Mouse (Mus musculus) B cell, adult 2 months (primary cell): ENCODE measurements around the gene Foxf1.
A peak's percentile ranks its signal among the peaks of the same experiment; 100 is the strongest.

Experiments
- DNase-seq, 2 experiments: peaks; one replicate each; pipeline ENCODE4 v3.0.0; 2022

The Foxf1 gene

DNA sequence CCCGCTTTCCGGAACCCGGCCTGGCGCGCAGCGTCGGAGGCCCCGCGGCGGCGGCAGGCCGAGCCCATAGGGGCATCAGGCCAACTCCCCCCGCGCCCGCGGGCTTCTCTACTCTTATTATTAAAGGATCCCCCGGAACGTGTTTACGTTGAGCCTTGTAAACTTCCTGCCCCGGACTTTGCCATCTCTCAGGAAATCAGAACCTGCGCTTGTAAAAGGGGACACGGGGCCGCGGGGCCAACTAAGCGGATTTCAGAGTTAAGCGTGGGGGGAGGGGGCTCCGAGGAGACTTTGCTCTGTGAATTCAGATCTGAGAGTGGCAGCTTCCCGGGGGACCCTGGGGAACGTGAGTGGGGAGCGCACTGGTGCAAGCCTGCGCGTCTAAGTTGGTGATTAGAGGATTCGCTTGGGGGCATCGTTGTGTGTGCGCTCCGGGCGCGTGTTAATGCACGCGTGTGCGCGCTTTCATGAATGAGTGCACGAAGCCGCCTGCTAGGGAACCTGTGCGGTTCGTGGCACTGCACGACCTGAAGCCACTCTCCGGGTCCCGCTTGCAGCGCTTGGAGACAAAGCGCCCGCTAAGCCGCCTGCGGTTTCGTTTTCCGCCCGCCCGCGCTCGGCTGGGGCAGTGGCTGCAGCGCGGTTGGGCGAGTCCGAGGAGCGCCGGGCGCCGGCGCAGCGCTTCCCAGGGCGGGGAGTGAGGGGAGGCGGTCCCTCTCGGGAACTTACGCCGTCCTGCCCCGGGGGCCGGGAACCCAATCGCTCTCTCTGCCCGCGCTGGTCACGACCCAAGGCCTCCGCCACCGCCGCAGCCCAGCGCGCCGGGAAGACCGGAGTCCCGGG lies 872 bp upstream of the Foxf1 start:
- no peak for DNase-seq

DNA sequence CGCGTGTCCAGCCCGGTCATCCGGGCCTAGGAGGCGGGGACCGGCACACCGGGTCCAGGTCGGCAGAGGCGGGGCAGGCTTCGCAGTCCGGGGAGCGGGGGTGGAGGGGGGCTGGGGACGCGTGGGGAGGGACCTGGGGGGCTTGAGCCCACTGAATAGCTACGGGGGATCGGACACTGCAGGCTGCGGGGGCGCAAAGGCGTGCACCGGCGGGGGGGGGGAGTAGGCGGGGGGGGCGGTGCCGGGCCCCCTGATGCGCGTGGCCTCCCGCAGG lies 313 bp upstream of the Foxf1 start:
- DNase-seq: no peak

DNA sequence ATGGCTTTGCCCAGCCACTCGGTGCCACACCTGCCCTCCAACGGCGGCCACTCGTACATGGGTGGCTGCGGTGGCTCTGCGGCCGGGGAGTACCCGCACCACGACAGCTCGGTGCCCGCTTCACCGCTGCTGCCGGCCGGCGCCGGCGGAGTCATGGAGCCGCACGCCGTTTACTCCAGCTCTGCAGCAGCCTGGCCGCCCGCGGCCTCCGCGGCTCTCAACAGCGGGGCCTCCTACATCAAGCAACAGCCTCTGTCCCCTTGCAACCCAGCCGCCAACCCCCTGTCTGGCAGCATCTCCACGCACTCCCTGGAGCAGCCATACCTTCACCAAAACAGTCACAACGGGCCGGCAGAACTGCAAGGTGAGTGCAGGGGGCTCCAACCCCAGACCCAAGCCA lies 825 bp downstream of the Foxf1 start:
- no peak for DNase-seq

DNA sequence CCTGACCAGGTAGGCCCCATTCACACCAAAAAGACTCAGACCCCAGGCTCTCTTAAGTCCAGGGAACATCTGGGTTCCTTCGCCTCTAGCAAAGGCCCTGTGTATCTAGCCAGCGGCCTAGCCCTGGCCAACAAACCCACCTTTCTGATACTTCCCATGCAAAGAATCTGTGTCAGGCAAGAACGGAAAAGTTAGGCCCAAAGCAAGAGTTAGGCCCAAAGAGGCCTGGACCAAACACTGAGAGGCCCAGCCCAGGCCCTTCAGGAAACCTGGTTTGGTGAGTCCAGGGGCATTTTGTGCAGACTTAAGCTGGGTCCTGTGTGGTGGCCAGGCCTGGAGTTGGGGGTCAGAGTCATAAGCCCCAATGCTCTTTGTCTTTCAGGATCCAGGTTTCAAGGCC lies 1.4 kb downstream of the Foxf1 start:
- DNase-seq: no peak

DNA sequence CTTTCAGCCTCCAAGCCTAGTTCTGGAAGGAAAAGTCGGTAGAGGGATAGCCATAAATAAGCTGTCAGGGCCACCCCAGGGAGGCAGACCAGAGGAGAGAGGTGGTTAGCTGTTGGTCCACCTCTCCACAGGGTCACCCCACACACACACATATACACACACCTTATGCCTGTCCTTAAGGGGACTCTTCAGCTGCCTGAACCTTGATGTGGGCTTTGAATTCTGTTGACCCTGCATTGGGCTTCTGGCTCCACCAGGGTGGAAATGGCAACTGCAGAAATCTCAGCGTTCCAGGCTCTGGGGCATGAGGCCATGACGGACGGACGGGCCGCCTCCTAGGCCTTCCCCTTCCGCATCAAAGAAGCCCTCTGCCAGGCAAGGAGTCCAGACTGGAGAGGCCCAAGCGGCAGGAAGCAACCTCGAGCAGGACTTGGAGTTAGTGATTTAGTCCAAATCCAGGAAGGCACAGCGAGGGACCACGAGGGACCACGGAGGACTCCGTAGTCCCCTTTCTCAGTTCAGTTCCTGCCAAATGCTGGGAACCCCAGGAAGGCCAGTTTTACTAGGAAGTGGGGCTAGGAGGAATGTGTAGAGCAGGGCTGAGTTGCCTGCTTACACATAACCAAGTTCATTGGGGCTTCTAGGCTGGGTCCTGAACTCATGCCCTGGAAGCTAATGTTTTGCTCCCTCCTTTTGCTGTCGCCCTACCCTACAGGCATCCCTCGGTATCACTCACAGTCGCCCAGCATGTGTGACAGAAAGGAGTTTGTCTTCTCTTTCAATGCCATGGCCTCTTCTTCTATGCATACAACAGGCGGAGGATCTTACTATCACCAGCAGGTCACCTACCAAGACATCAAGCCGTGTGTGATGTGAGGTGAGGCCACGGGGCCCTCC lies 2.1 kb downstream of the Foxf1 start:
- DNase-seq: no peak

DNA sequence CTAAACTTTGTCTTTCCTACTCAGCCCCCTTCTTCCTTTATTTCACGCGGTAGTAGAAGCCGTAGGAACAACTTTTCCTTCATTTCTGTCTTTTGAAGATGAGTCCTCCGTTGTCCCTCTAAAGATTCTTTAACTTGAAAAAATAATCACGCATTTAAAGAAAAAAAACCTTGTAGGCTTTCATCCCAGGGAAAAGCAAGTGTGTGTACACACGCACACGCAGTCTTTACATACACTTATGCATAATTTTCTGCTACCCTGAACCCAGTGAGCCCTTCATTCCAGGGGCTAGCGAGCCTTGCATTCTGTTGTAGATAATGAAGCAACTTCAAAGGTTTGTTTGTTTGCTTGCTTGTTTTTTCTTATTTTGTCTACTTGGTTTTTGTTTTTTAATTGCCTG lies 4.1 kb downstream of the Foxf1 start:
- DNase-seq: no peak

DNA sequence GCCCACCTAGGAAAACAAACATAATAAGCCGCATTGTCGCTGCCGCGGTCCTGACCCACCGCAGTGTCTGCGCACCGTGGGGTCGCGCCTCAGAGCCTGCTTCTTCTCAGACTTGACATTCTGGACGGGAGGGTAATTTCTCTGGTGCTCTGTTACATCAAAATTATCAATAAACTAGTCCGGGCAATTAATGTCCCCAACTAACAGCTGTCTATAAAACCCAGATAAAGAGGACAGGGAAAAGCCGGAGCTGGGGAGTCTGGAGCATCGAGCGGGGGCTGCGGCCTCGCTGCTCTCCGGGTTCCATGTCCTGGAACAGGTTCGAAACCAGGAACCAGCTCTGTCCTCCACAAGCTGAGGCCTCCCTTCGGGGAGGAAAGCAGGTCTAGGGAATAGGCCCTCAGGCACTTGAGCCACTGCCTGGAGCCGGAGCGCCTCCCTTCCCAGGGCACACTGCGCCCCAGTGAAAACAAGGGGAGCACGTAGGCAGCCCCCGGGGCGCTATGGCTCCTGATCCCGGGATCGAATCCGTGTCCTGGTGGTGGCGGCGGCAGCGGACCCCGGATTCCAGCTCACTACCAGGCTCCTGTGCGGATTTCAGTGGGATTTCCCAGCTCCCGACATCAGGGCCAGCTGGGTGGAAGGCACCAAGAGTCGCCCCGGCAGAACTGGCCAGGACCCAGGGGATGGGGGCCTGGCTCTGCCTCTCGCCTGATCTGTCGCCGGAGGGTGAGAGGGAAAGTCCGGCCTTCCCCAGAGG lies 4.9 kb downstream of the Foxf1 start:
- DNase-seq: no peak

DNA sequence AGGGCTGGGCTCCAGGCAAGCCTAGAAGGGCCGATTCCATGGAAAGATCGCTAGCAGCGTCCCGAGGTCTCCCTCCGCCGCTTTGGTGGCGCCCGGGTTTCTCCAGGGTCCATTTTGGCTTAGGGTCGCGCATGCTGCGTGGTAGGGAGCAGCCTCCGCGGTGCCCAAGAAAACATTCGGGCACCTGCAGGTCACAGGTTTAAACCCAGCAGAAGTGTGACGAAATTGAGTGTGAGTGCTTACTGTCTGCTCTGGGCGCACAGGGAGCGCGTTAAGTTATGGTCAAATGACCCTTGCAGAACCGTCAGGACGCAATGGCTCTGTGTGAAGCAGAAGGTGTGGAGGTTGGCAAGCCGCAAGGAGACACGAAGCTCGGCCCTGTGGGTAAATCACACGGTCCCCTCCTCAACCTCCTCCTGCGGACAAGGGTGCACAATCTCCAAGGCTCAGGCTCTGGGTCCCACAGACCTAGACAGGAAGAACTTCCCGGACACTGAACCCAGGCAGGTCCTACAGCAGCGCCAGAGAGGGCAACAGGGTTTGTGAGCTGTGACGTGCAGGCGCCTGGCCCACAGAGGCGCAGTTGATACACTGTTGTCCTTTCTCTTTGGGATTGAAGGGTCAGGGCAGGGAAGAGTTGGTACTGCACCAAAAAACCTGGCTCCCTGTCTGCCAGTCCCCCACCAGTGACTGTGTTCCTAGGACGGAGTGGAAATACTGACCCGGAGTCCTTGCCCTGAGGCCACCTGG lies 5.6 kb downstream of the Foxf1 start:
- DNase-seq: no peak

DNA sequence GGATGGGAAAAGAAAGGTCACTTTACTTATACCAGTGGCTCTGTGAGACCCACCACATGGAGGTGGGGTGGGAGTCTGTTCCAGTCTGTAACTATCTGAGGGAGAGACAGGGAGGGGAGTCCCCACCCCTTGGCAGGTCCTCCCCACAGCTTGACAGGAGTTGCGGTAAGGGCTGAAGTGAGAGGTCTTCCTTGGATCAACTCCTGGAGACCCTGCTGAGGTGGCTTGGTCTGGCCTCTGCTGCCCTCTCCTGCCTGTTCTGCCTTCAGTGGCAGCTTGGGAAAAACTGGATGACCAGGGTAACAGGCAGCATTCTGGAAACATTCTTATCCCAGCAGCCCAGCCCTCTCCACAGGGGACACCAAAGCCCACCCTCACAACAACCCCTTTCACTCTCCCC lies 6.5 kb downstream of the Foxf1 start:
- DNase-seq: no peak

DNA sequence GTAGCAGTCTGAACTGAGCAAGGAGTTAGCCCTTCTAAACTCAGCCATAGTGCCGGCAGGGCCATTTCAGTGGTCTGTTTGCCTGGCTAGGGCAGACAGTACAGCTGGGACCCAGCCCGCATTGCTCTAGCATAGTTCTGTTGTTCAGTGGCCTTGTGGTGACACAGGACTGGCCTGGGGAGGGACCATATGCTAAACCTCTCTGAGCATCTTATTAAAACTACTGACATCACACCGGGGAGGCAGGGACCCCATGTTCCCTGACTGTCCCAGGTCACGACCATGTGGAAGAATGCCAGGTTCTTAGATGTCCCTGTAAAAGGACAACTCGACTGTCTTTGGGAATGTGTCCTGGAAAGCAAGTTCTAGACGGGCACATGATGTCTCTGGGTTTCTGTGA lies 8.0 kb downstream of the Foxf1 start:
- DNase-seq: no peak

DNA sequence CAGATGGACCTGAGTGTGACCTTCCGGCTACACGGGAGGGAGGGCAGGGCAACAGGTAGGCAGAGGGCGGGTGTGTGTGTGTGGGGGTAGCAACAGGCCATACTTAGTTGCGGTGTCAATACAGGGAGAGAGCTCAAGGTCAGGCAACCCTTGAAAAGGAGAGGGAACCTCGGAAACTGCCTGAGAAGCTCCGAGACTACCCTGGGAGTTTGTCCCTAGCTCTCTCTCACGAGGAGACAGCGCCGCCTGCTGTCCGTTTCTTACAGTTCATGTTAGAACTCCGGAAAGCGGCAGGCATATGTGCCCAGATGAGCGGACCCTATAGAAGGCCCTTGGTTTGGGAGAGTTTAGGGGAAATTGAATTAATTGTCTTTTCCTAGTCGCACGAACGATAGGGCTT lies 8.4 kb downstream of the Foxf1 start:
- peak; percentile 78 for DNase-seq

DNA sequence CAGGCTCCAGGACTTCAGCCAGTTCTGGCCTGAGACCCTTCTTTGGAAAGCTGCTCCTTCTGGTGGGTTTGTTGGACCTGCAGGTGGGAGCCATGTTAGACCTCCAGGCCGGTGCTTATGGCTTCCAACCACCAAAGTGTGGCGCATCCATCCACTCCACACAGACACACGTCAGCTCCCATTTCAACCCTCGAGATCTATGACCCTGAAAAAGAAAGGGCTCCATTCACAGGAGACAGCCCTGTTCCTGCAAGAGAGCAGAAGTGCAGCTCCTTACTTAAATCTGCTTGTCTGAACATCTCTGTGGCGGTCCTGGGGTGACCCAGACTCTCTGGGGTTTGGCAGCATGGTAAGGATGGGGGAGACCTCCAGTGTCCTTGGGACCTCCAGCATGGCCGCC lies 9.3 kb downstream of the Foxf1 start:
- no peak for DNase-seq

DNA sequence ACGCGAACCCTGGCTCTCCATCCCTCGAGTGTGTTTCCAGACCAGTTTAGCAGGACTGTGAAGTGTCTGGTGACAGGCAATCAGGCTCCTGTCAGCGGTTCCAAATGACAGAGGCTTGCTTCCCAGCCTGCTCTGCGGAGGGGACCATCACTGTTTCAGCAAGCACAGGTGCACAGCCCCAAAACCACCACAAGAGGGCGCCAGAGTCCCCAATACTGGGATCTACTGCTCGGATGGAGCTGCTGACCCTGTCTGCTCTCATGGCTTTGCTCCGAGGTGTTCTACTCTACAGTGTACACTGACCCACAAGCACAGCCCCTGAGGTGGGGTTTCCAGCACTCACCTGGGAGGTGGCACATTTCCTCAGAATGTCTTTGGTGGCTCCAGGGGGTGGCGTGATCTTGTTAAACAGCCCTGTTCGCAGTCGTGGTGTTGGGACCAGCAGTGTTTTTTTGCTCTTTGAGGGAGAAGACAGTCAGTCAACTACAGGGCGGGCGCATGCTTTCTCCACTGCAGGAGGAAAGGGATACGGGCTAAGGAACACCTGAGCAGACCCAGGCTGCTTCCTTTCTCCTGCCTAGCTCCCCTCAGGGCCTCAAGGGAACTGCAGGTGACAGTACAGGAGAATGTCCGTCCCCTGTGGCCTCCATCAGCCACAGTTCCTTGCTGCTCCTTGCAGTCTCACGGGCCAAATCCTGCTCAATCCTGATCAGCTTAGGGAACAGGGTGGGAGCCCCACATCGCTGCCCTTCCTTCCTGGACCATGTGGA lies 20.0 kb downstream of the Foxf1 start:
- DNase-seq: peak; percentile 87

DNA sequence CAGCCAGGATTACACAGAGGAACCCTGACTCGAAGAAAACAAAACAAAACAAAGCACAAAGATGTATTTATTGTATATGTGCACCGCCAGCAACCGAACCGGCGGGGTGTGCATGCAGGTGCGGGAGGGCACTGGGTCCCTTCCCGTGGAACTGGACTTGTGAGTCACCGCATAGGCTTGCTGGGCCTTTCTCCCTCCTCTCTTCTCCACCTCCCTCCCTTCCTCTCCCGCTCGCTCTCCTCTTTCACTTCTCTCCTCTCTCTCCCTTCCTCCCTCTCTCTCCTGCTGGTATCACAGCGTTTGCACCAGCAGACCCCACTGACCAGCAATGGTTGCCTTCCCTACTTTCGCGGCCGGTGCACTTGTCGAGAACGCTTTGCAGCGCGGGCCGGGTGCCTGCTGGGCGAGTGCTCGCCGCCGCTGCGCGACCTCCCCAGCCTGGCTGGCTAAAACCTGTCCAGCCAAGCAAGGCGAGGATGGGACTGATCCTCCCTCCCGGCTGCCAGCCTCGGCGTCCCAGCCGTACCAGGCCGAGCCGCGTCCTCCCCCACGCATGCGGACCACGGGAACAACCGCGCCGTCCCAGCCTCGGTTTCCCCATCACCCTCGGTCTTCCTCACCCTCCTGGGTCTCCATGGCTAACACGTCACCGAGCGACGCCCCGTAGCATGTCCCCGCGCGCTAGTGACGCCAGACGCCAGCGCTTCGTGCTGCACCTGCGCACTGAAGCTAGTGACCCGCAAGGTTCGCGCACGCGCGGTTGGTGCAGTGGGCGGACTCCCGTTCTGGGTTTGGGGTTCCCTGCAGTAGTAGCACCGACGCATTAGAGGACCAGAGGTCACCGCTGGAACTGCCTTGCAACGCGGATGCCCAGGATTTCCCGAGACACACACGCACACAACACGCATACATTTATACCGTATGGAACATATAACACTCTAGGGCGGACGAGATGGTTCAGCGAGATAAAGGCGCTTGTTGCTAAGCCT lies 23.8 kb downstream of the Foxf1 start, which contains the start of gene Mthfsd:
Gene Mthfsd (minus strand): TSS at position 725 of the 989 bp plus-strand sequence.
- peak; percentile 98 for DNase-seq

DNA sequence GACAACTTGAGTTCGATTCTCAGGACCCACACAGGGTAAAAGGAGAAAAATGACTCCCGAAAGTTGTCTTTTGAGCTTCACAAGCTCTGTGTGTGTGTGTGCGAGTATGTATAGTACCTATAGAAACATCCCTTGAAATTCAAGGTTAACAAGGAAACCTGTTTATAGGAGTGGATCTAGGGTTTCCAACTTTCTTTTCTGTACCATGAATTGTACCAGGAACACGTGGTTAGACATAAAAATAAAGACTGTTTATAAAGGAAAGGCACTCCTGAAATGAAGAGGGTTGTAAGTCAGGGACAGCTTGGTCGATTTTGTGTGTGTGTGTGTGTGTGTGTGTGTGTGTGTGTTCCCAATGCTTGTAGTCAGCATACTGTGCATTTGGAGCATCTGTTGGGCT lies 24.5 kb downstream of the Foxf1 start:
- DNase-seq: no peak

DNA sequence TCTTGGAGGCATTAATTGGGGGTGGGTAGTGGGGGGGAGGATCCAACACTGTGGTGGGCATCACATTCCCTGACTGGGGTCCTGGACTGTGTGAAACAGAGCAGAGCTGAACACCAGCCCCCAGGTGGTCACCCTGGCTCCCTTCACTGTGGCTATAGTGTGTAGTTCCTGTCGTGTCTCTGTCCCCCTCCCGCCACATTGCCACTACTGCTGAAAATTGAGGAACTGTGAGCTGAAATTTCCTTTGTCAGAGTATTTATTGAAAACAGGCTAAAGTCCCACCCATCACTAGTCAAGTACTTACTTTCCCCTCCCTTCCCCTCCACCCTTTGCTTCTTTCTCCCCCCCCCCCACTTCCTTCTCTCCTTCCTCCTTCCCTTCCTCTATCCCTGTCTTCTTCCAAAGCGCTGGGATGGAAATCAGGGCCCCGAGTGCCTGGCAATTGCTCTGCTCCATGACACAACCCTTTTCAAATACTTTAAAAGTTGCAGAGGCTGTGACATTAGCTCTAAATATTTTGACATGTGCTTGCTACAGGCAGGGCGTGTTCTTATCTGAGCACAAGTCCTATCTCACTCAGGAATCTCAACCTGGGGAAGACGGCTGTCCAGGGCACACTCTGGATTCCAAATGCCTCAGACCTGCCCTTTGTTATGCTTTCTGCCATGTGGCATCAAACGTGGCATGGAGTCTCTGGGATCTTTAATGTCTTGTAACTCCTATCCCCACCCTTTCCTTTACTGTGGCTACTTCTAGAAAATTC lies 27.1 kb downstream of the Foxf1 start:
- peak in 1 of 2 experiments; percentile 37 for DNase-seq

DNA sequence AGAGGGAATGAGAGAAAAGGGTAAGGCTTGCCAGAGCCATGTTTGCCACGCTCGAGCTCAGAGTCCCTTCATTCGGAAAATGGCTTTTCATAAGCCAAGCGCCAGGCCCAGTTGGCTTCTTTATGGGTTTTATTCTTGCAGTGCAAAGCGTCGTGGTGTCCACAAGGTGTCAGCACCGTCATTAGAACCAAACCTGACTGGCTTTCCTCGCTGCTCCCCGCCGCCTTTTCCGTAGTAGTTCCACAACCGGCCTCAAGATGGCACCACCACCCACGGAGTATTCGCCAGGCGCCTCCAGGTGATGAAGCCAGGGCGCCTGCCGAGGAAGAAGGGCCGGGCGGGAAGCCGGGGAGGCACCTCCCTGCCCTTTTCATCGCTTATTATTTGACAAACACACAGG lies 29.1 kb downstream of the Foxf1 start:
- peak; percentile 98 for DNase-seq

DNA sequence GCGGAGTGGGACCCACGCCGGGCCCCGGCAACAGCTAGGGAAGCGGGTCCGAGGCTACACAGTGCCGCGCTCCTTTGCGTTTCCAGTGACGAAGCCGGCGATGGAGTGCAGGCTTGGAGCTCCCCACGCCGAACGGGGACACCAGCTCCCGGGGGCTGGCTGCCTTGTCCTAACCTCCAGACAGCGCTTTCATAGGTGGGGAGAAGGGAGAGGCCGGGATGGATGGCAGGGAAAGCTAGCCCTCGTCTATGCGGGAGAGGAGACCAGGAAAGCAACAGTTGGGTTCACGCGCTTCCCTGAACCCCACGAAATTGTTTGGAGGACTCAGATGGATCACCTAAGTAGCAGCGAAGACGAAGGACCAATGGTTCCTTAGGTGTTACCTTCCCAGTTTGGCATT lies 30.9 kb downstream of the Foxf1 start:
- no peak for DNase-seq

DNA sequence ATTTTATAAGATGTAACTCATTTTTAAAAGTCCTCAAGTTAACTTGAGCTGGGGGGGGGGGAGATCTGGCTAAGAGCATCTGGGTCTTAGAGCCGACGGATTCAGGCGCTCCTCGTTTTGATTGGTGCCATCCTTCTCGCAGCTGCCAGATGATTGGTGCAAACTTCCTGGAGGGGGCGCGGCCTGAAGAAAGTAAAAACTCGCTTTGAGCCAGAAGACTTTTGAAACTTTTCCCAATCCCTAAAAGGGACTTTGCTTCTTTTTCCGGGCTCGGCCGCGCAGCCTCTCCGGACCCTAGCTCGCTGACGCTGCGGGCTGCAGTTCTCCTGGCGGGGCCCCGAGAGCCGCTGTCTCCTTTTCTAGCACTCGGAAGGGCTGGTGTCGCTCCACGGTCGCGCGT lies 31.8 kb downstream of the Foxf1 start, which contains the start of gene Foxc2:
Gene Foxc2 (plus strand): TSS at position 224 of the 400 bp plus-strand sequence.
- peak; percentile 73 to 74 for DNase-seq
